Mouse (Mus musculus) hindbrain, postnatal 0 days (tissue): ENCODE data around the gene Fam25c. TPM values are rescaled to one million over a fixed set of nuclear protein-coding genes. Genes with fewer than 3 reads are reported as not detected.
"Not testable (repeated sequence)": the region's sequence is repeated elsewhere in the genome, so short reads cannot be mapped to it uniquely, and the experiment has no call there.

Experiments
- ATAC-seq: fragments of 200-750 bp; cut with Nextera tagmentation; 2 replicates; pipeline ENCODE4 v1.8.0; 2017; ENCODE audit warnings: mild to moderate bottlenecking, moderate TSS enrichment, moderate library complexity
- DNase-seq: peaks from one replicate; pipeline ENCODE4 v3.0.0-alpha.2; 2015; ENCODE audit warnings: low spot score
- H3K27ac ChIP-seq: fragments of 300-500 bp; sonication (generic); 2 replicates; pipeline ENCODE4 v1.5.1; 2014; ENCODE audit warnings: mild to moderate bottlenecking
- H3K27me3 ChIP-seq: fragments of 300-500 bp; sonication (generic); 2 replicates; pipeline ENCODE4 v1.6.1; 2014; ENCODE audit warnings: low read length, mixed read lengths; ENCODE audit not compliant: insufficient read depth
- H3K36me3 ChIP-seq: fragments of 300-500 bp; sonication (generic); 2 replicates; pipeline ENCODE4 v1.6.1; 2014; ENCODE audit warnings: low read length, mixed read lengths; ENCODE audit not compliant: insufficient read depth
- H3K4me1 ChIP-seq: fragments of 300-500 bp; sonication (generic); 2 replicates; pipeline ENCODE4 v1.6.1; 2014; ENCODE audit warnings: antibody characterized with exemption, low read length, mixed read lengths; ENCODE audit not compliant: insufficient read depth
- H3K4me2 ChIP-seq: fragments of 300-500 bp; sonication (generic); 2 replicates; pipeline ENCODE4 v1.6.1; 2014; ENCODE audit warnings: low read depth, mild to moderate bottlenecking, low read length, moderate library complexity, mixed read lengths
- H3K4me3 ChIP-seq: fragments of 300-500 bp; sonication (generic); 2 replicates; pipeline ENCODE4 v1.5.1; 2014; ENCODE audit warnings: low read length
- H3K9ac ChIP-seq: fragments of 300-500 bp; sonication (generic); replicated peaks from 2 replicates; pipeline ENCODE4 v1.6.1; 2014; ENCODE audit warnings: mild to moderate bottlenecking, low read length, moderate library complexity, mixed read lengths
- H3K9me3 ChIP-seq: fragments of 300-500 bp; sonication (generic); 2 replicates; pipeline ENCODE4 v1.6.1; 2016; ENCODE audit warnings: low read length, mixed read lengths
- CTCF ChIP-seq: IDR thresholded peaks from 2 replicates; pipeline ENCODE4 v1.5.1; 2016; ENCODE audit warnings: antibody characterized with exemption, control low read depth, low read depth
- WGBS: fragments of 180-500 bp; shearing (Covaris S2); extraction: QIAGEN DNeasy Blood & Tissue Kit; methylation state at CpG from one replicate; pipeline ENCODE4 v1.1.7; 2014; 5-methylcytosine and 5-hydroxymethylcytosine counted together
- polyA plus RNA-seq: library from polyadenylated mRNA; unstranded; fragments of >200 nt; fragmentation: Nextera tagmentation; extraction: Ambion mirVana; gene quantifications from 2 replicates; pipeline ENCODE4 v1.2.1, GENCODE M21; 2015
- total RNA-seq: library from RNA; depleted of rRNA; stranded (reverse); fragments of >200 nt; gene quantifications from 2 replicates; pipeline ENCODE4 v1.2.3, GENCODE M21; 2014

Gene Fam25c
- total and polyA plus RNA-seq, 2 experiments from 2014 or later, result not detected

- Histone ChIP-seq H3K9me3 (no peaks in the 10 kb centered on the region), H3K27ac (no peak overlapping the region), H3K27me3 (no peaks in the 10 kb centered on the region), H3K36me3 (0 out of 2 replicates have a peak, but pooled peaks cover 4% of the 10 kb centered on the region), H3K4me3 (no peak overlapping the region), H3K9ac (no peak overlapping the region), H3K4me2 (no peak overlapping the region), H3K4me1 (no peaks in the 10 kb centered on the region)
- DNase-seq (no peak), ATAC-seq (no peak)
- WGBS, result 73% methylated on average over 3 of the region's 3 CpGs
- TF ChIP-seq CTCF, result no peak
Measured at GRCm38 (mm10) chr14:34317431-34317830, 37.8 kb downstream of the Fam25c start.

DNA sequence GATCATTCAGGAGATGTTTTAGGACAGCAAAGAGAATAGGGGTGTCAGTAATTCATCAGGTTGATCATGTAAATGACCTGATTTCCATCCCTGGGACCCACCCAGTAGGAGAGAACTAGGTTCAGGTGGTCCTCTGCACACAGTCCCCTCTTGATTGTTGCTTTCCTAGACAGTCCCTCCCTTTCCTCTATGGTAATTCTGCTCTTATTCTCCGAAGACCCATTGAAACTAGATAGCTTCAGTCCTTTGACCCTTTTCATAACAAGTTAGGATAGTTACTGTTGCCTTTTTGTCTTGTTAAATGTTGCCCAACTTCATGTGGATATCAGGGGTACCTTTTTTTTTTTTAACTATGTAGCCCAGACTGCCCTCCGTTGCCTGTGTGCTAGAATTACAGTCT lies 38.9 kb downstream of the Fam25c start:
- H3K4me3 ChIP-seq, result no peak overlapping the region
- no peak for TF ChIP-seq CTCF
- WGBS, result 96% methylated on average over 2 of the region's 2 CpGs
- H3K9me3 ChIP-seq, result no peaks in the 10 kb centered on the region
- DNase-seq, result no peak
- no peaks in the 10 kb centered on the region for H3K4me1 ChIP-seq
- no peaks in the 10 kb centered on the region for H3K27me3 ChIP-seq
- H3K9ac ChIP-seq, result no peak overlapping the region
- H3K27ac ChIP-seq, result no peak overlapping the region
- ATAC-seq, result no peak
- H3K4me2 ChIP-seq, result no peak overlapping the region
- 0 out of 2 replicates have a peak, but pooled peaks cover 4% of the 10 kb centered on the region for H3K36me3 ChIP-seq

DNA sequence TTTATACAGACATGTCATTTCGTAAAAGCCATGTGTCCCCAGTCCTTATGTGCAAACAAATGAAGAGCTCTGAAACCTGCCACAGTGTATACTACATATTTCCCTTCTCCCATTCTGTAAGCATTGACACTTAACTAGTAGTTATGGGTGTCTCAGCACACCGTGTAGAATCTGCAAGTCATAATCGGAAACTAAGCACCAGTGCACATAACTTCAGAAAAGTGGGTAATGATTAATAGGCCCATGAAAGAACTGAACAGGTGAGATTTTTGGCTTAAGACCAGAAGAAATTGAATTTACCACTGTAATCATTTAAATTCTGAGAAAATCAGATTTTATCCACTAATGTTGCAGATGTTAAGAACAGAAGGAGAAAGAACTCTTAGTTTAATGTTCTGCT lies 40.4 kb downstream of the Fam25c start:
- 0 out of 2 replicates have a peak overlapping the region, but pooled peaks have one; percentile 3 for H3K9ac ChIP-seq
- 78% methylated on average over 3 of the region's 3 CpGs for WGBS
- DNase-seq, result no peak
- TF ChIP-seq CTCF, result no peak
- no peaks in the 10 kb centered on the region for H3K4me1 ChIP-seq
- H3K9me3 ChIP-seq, result no peaks in the 10 kb centered on the region
- no peaks in the 10 kb centered on the region for H3K27me3 ChIP-seq
- peak overlapping the region; percentile 72 for H3K4me2 ChIP-seq
- H3K4me3 ChIP-seq, result 0 out of 2 replicates have a peak overlapping the region, but pooled peaks have one; percentile 82
- no peak for ATAC-seq
- H3K36me3 ChIP-seq, result 0 out of 2 replicates have a peak, but pooled peaks cover 4% of the 10 kb centered on the region
- H3K27ac ChIP-seq, result no peak overlapping the region

- not testable (repeated sequence) for H3K27ac ChIP-seq, H3K9me3 ChIP-seq, H3K4me1 ChIP-seq, H3K36me3 ChIP-seq, H3K27me3 ChIP-seq, H3K9ac ChIP-seq, DNase-seq, ATAC-seq
- Histone ChIP-seq H3K4me2 (peak overlapping the region; percentile 72), H3K4me3 (peak overlapping the region; percentile 82; the same call in 1 of the 2 replicates)
- 85% methylated on average over 8 of the region's 8 CpGs for WGBS
Measured at GRCm38 (mm10) chr14:34314383-34314782, 40.9 kb downstream of the Fam25c start.

GRCm38 (mm10) chr14:34313612-34314011 lies 41.6 kb downstream of the Fam25c start:
- peak overlapping the region; percentile 82 for H3K4me3 ChIP-seq
- ATAC-seq (no peak), DNase-seq (no peak)
- no peaks in the 10 kb centered on the region for H3K4me1 ChIP-seq
- no peak overlapping the region for H3K9ac ChIP-seq
- no peaks in the 10 kb centered on the region for H3K9me3 ChIP-seq
- no peaks in the 10 kb centered on the region for H3K36me3 ChIP-seq
- peak overlapping the region; percentile 72 for H3K4me2 ChIP-seq
- 76% methylated on average over 3 of the region's 3 CpGs for WGBS
- H3K27me3 ChIP-seq, result no peaks in the 10 kb centered on the region
- H3K27ac ChIP-seq, result no peak overlapping the region
- TF ChIP-seq CTCF, result no peak

GRCm38 (mm10) chr14:34312339-34313048 lies 42.7 kb downstream of the Fam25c start:
- Histone ChIP-seq H3K4me3 (peak overlapping the region; percentile 82), H3K4me2 (peak overlapping the region; percentile 72), H3K9ac (peak overlapping the region; percentile 97), H3K4me1 (no peaks in the 10 kb centered on the region), H3K9me3 (no peaks in the 10 kb centered on the region), H3K27me3 (no peaks in the 10 kb centered on the region), H3K27ac (0 out of 2 replicates have a peak overlapping the region, but pooled peaks have one; percentile 93), H3K36me3 (no peaks in the 10 kb centered on the region)
- 14% methylated on average over 5 of the region's 6 CpGs for WGBS
- TF ChIP-seq CTCF, result no peak
- ATAC-seq (no peak), DNase-seq (peak; percentile 11)

GRCm38 (mm10) chr14:34311691-34312090 lies 43.5 kb downstream of the Fam25c start:
- Histone ChIP-seq H3K4me3 (peak overlapping the region; percentile 82), H3K36me3 (no peaks in the 10 kb centered on the region), H3K4me1 (no peaks in the 10 kb centered on the region), H3K9ac (peak overlapping the region; percentile 97), H3K4me2 (peak overlapping the region; percentile 72), H3K9me3 (no peaks in the 10 kb centered on the region), H3K27me3 (no peaks in the 10 kb centered on the region), H3K27ac (peak overlapping the region; percentile 93)
- under 1% methylated on average over 4 of the region's 4 CpGs for WGBS
- DNase-seq (peak; percentile 57), ATAC-seq (no peak)
- no peak for TF ChIP-seq CTCF
